Mouse (Mus musculus): ENCODE measurements around the gene Msmp. TPM values are rescaled to one million over a fixed set of nuclear protein-coding genes. Genes with fewer than 3 reads are reported as not detected.

Gene Msmp
- polyA plus RNA-seq, 1 experiment from 2014 or later = 0.63 TPM

DNA sequence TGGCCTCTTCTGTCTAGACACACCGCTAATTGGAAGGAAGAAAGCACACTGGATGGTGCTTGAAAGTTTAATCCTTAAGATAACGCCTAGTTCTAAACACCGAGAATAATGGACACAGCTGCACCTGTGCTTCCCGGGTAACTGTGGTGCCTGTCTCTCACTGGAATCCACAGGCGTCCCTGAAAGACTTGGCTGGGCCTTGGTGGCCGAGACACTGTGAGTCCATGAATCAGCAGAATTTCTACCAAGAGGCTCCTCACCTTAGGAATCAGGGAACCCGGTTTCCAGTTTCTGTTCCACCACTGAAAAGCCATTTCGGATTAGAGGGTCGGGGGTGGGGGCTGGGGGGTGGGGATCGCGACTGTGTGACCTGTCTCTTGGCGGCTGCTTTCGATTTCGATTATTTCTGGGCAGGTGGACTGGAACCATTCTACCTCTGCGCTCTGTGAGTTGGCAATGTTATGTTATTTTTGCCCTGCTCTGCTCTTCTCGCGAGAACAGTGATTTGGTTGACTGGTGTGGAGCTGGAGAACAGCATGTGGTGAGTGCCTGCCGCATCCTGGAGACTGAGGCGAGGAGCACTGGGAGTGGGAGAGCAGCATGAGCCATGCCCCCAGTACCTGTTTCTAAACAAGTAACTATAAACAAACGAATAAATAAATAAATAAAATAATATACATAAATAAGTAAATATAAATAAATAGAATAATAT, 45.0 kb upstream of the Msmp start:
- Histone ChIP-seq H3K4me2 (no peak overlapping the region), H3K4me1 (ENCODE audit: control insufficient read depth, insufficient read depth, low read length) (peaks cover 21% of the 10 kb centered on the region), H3K36me3 (ENCODE audit: control insufficient read depth, insufficient read depth, low read length) (no peaks in the 10 kb centered on the region), H3K27me3 (ENCODE audit: control insufficient read depth, insufficient read depth, low read length) (peaks cover 13% of the 10 kb centered on the region), H3K4me3 (ENCODE audit: low read depth, low read length) (no peak overlapping the region), H3K9me3 (ENCODE audit: control insufficient read depth, low read length) (no peaks in the 10 kb centered on the region), H3K27ac (ENCODE audit: low read depth, low read length) (no peak overlapping the region), H3K9ac (ENCODE audit: low read length) (no peak overlapping the region)
- WGBS = 41% methylated on average over 20 of the region's 20 CpGs
- DNase-seq (ENCODE audit: low spot score, missing footprints) (no peak), ATAC-seq (ENCODE audit: low FRiP score) (no peak)

DNA sequence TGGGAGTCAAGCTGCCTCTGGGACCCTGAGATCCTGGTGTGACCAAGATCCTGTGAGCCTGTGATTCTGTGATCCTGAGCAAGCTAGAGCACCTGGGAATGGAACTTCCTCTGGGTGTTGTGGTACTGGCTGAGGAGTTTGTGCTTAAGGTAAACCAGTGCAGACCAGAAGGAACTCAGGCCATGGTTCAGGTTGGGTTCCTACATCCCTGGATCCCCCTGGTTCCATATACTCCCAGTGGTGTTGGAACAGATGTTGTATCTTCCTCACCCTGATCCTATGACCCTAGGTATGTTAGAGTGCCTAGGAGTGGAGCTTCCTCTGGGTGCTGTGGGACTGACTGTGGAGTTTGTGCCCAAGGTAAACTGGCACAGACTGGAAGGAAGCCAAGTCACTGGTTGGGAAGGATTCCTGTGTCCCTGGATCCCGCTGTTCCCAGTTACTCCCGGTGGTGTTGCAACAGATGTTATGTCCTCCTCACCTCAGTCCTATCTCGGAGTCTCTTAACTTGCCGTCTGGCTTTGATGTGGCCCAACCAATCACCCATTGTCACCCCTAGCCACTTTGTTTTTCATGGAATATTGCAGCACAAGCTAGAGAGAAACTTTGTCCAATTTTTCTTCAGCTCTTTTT, 36.0 kb upstream of the Msmp start:
- Histone ChIP-seq H3K4me3 (ENCODE audit: low read depth, low read length) (no peak overlapping the region), H3K27me3 (ENCODE audit: control insufficient read depth, insufficient read depth, low read length) (no peaks in the 10 kb centered on the region), H3K4me2 (no peak overlapping the region), H3K4me1 (ENCODE audit: control insufficient read depth, insufficient read depth, low read length) (no peaks in the 10 kb centered on the region), H3K27ac (ENCODE audit: low read depth, low read length) (no peak overlapping the region), H3K9me3 (ENCODE audit: control insufficient read depth, low read length) (no peaks in the 10 kb centered on the region), H3K9ac (ENCODE audit: low read length) (no peak overlapping the region), H3K36me3 (ENCODE audit: control insufficient read depth, insufficient read depth, low read length) (no peaks in the 10 kb centered on the region)
- ATAC-seq (ENCODE audit: low FRiP score) = no peak
- DNase-seq (ENCODE audit: low spot score, missing footprints) = no peak
- WGBS = 78% methylated on average over 4 of the region's 4 CpGs

DNA sequence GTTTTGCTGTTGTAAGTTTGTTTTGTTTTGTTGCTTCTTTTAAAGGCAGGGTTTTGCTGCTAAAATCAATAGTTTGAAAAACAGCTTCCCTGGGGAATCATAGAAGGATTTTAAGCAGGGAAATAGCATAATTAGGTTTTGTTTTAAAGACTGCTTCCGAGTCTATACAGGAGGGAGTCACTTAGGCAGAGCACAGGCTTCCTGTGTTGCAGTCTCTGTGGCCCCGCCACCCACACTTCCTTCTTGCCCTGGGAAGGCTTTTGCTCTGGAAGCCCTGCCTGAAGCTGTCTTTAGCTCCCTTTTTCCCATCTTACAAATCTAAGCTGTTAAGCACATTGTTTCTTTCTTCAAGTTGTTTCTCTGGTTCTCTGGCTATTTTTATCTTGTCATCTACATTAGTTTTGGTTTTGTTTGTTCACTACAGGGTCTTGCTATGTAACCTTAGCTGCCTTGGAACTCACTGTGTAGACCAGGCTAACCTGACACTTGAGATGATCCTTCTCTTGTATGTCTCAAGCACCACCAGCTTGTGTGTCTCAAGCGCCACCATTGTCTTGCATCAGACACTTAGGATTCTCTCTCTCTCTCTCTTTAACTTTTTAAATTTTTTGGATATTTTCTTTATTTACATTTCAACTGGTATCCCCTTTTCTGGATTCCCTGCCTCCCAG, 28.9 kb upstream of the Msmp start:
- H3K4me1 ChIP-seq (ENCODE audit: control insufficient read depth, insufficient read depth, low read length) = no peaks in the 10 kb centered on the region
- H3K4me3 ChIP-seq (ENCODE audit: low read depth, low read length) = no peak overlapping the region
- H3K27me3 ChIP-seq (ENCODE audit: control insufficient read depth, insufficient read depth, low read length) = no peaks in the 10 kb centered on the region
- no peaks in the 10 kb centered on the region for H3K9me3 ChIP-seq (ENCODE audit: control insufficient read depth, low read length)
- H3K4me2 ChIP-seq = no peak overlapping the region
- H3K9ac ChIP-seq (ENCODE audit: low read length) = no peak overlapping the region
- no peak overlapping the region for H3K27ac ChIP-seq (ENCODE audit: low read depth, low read length)
- ATAC-seq (ENCODE audit: low FRiP score) (no peak), DNase-seq (ENCODE audit: low spot score, missing footprints) (peak; percentile 83)
- 66% methylated on average over 3 of the region's 3 CpGs for WGBS
- no peaks in the 10 kb centered on the region for H3K36me3 ChIP-seq (ENCODE audit: control insufficient read depth, insufficient read depth, low read length)

DNA sequence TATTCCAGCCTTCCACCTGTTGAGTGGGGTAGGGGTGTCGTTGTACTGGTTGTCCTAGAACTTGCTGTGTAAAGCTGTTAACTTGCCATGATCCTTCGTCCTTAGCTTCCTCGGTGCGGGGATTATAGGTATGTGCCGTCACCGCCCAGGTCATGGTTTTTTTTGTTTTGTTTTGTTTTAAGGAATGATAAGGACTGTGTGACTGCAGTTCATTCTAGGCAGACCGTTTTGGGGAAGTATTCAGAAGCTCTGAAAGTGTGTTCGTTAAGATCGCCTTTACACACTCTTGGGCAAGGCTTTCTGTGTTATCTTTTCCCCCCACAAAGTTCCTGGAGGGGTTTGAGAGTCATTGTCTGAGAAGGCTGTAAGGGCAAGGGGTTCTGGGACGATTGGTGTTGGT, 28.2 kb upstream of the Msmp start:
- Histone ChIP-seq H3K4me3 (ENCODE audit: low read depth, low read length) (no peak overlapping the region), H3K4me1 (ENCODE audit: control insufficient read depth, insufficient read depth, low read length) (no peaks in the 10 kb centered on the region)
- 73% methylated on average over 10 of the region's 10 CpGs for WGBS

DNA sequence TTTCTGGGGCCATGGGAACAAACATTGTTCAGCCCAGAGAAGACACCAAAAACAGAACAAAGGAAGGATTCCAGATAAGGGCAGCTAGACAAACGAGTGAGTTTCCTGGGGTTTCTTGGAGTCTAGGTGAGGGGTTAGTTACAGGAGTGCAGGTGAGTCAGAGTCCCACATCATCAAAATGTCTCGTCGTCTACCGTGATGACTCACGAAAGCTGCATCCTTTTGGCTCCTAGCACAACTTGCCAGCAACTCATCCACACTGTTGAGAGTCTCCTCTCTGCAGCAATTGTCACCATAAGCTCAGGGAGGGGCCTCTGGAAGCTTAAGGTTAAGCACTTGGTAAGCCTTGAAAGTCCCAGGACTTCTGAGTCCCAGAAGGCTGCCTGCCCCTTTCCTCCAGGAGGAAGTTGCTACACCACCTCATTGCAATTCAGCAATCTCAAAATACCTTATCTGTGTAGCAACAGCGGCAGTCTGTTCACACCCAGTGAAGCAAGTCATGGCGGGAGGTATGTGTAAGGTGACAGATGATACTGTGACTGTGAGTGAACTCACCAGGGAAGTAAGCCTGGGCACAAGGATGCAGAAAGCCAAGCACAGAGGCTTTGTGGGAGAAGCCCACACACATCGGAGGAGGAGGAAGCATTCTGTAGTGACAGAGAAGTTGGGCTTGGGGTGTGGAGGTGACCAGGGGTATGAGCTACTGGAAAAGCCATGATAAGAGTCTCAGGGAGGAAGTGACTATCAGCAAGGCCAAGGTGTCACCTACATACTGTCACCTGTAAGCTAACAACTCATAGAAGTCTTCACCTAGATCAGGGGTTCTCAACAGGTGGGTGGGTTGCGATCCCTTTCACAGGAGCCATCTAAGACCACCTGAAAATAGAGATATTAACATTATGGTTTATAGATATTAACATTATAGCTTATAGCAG, 20.7 kb upstream of the Msmp start:
- H3K9ac ChIP-seq (ENCODE audit: low read length) = no peak overlapping the region
- H3K27ac ChIP-seq (ENCODE audit: low read depth, low read length) = no peak overlapping the region
- no peaks in the 10 kb centered on the region for H3K9me3 ChIP-seq (ENCODE audit: control insufficient read depth, low read length)
- DNase-seq (ENCODE audit: low spot score, missing footprints) (peak; percentile 41), ATAC-seq (ENCODE audit: low FRiP score) (no peak)
- H3K4me1 ChIP-seq (ENCODE audit: control insufficient read depth, insufficient read depth, low read length) = no peaks in the 10 kb centered on the region
- no peaks in the 10 kb centered on the region for H3K36me3 ChIP-seq (ENCODE audit: control insufficient read depth, insufficient read depth, low read length)
- no peaks in the 10 kb centered on the region for H3K27me3 ChIP-seq (ENCODE audit: control insufficient read depth, insufficient read depth, low read length)
- H3K4me3 ChIP-seq (ENCODE audit: low read depth, low read length) = no peak overlapping the region
- no peak overlapping the region for H3K4me2 ChIP-seq
- 82% methylated on average over 9 of the region's 9 CpGs for WGBS

More for the DNA sequence above, 28.2 kb upstream of the Msmp start:
- Histone ChIP-seq H3K36me3 (ENCODE audit: control insufficient read depth, insufficient read depth, low read length) (no peaks in the 10 kb centered on the region), H3K27ac (ENCODE audit: low read depth, low read length) (no peak overlapping the region), H3K9me3 (ENCODE audit: control insufficient read depth, low read length) (no peaks in the 10 kb centered on the region), H3K27me3 (ENCODE audit: control insufficient read depth, insufficient read depth, low read length) (no peaks in the 10 kb centered on the region), H3K9ac (ENCODE audit: low read length) (no peak overlapping the region), H3K4me2 (no peak overlapping the region)
- DNase-seq (ENCODE audit: low spot score, missing footprints) = peak; percentile 47
- ATAC-seq (ENCODE audit: low FRiP score) = no peak

DNA sequence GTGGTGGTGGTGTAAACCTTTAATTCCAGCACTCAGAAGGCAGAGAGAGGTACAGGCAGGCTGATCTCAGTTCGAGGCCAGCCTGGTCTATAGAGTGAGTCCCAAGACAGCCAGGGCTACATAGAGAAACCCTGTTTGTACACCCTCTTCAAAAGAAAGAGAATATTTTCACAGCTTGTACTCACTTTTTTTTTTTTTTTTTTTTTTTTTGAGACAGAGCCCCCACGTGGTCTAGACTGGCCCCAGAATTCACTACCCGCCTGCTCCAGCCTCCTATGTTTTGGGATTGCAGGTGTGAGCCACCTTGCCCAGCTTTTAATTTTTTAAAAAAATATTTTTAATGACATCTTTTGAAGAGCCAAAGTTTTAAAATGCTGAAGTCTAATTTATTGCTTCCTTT, 19.8 kb upstream of the Msmp start:
- DNase-seq (ENCODE audit: low spot score, missing footprints) (peak; percentile 72), ATAC-seq (ENCODE audit: low FRiP score) (no peak)
- Histone ChIP-seq H3K9me3 (ENCODE audit: control insufficient read depth, low read length) (no peaks in the 10 kb centered on the region), H3K4me2 (no peak overlapping the region), H3K9ac (ENCODE audit: low read length) (no peak overlapping the region), H3K4me1 (ENCODE audit: control insufficient read depth, insufficient read depth, low read length) (no peaks in the 10 kb centered on the region), H3K27ac (ENCODE audit: low read depth, low read length) (no peak overlapping the region), H3K27me3 (ENCODE audit: control insufficient read depth, insufficient read depth, low read length) (no peaks in the 10 kb centered on the region), H3K4me3 (ENCODE audit: low read depth, low read length) (no peak overlapping the region), H3K36me3 (ENCODE audit: control insufficient read depth, insufficient read depth, low read length) (no peaks in the 10 kb centered on the region)
- 64% methylated on average over 3 of the region's 3 CpGs for WGBS

DNA sequence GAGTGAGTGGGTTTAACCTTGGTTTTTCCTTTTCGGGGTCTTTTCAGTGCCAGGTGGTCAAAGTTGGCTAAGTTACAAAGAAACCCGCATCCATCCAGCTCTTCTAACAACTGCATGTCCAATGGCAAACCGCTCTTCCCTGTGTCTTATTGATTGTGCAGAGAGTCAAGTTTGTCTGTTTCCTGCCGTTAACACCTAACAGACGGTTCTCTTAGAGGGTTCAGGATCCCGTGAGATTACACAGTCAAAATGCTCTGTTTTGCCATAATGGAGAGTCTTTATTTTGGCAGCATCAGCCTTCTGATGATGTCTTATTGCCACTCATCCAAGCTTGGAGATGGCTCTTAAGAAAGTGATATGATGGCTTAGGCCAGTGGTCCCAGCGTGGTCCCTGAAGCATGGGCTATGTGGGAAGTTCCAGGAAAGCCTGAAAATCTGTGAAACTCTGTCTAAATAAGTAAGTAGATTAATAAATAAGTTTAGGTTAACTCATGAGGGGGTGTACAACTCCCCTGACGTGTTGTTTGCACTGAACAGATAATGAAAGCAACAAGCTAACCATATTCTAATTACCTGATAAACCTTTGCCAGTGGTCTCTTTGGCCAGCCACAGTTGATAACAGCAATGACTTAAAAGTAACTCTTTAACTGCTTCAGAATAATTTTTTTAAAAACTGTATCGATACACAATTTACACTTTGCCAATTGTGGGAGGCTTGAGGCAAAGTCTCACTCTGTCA, 16.1 kb upstream of the Msmp start:
- no peak for ATAC-seq (ENCODE audit: low FRiP score)
- Histone ChIP-seq H3K4me3 (ENCODE audit: low read depth, low read length) (no peak overlapping the region), H3K27me3 (ENCODE audit: control insufficient read depth, insufficient read depth, low read length) (no peaks in the 10 kb centered on the region), H3K9me3 (ENCODE audit: control insufficient read depth, low read length) (no peaks in the 10 kb centered on the region), H3K9ac (ENCODE audit: low read length) (no peak overlapping the region), H3K36me3 (ENCODE audit: control insufficient read depth, insufficient read depth, low read length) (no peaks in the 10 kb centered on the region), H3K27ac (ENCODE audit: low read depth, low read length) (no peak overlapping the region), H3K4me1 (ENCODE audit: control insufficient read depth, insufficient read depth, low read length) (no peaks in the 10 kb centered on the region), H3K4me2 (no peak overlapping the region)
- DNase-seq (ENCODE audit: low spot score, missing footprints) = peak; percentile 31
- WGBS = 86% methylated on average over 9 of the region's 9 CpGs

DNA sequence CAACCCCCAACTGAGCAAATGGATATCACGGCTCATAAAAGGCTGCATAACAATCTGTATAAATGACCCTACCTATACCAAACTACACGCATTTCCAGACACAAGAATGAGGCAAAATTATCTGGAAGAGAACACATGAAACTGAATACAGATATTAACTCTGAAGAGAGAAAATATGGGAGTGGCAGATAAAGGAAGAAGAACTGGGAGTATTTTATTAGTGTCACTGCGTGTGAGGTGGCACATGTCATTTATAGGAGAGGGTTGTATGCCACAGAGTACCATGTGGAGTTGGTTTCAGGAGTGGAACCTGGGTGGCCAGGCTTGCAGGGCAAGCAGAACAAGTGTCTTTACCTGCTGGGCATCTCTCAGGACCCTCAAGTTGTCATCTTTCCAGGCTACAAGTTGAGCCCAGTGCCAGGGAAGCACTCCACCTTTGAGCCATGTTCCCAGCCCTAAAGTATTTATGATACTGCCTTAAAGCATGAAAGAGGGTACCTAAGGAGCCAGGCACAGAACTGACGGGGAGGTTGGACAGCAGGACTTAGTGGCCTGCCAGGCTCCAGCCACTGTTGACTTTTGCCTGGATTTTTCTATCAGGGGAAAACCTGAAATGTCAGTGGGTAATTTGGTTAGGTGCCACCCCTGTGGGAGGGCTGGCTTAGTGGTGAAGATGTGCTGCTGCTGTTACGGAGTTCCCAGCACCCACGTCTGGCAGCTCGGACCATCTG, 14.5 kb upstream of the Msmp start:
- WGBS = 89% methylated on average over 7 of the region's 7 CpGs
- Histone ChIP-seq H3K4me1 (ENCODE audit: control insufficient read depth, insufficient read depth, low read length) (no peaks in the 10 kb centered on the region), H3K4me2 (no peak overlapping the region), H3K36me3 (ENCODE audit: control insufficient read depth, insufficient read depth, low read length) (no peaks in the 10 kb centered on the region), H3K9me3 (ENCODE audit: control insufficient read depth, low read length) (no peaks in the 10 kb centered on the region), H3K27ac (ENCODE audit: low read depth, low read length) (no peak overlapping the region), H3K27me3 (ENCODE audit: control insufficient read depth, insufficient read depth, low read length) (no peaks in the 10 kb centered on the region), H3K4me3 (ENCODE audit: low read depth, low read length) (no peak overlapping the region), H3K9ac (ENCODE audit: low read length) (no peak overlapping the region)
- DNase-seq (ENCODE audit: low spot score, missing footprints) = no peak
- ATAC-seq (ENCODE audit: low FRiP score) = no peak
